Mouse (Mus musculus): ENCODE data around the gene Sprn. TPM values are rescaled to one million over a fixed set of nuclear protein-coding genes. Genes with fewer than 3 reads are reported as not detected.
A peak's percentile ranks its signal among the peaks of the same experiment; 100 is the strongest.

Gene Sprn
- polyA plus RNA-seq, 1 experiment from 2014 or later, result 0.01 TPM

GRCm38 (mm10) chr7:140125278-140126021, 29.2 kb downstream of the Sprn start:
- in situ Hi-C loops (cut with MboI; ENCODE audit: low pct_unique_long_range_greater_than_20kb), result no loop called here
- ChIA-PET CTCF (no interaction called here), POLR2A (interaction anchor here (0.6 to 1.9 kb wide), 5 partner anchors 9 to 670 kb away, joined by 3 to 16 read pairs (median 4); partner anchors contain the start of genes Echs1 and Paox)
- TF ChIP-seq CTCF (IDR thresholded peaks at IDR 0.05), result no peak
- ATAC-seq, result peak; percentile 94
- DNase-seq (ENCODE audit: low read depth, low spot score), result no peak
- no peaks in the 10 kb centered on the region for H3K27me3 ChIP-seq

GRCm38 (mm10) chr7:140124382-140124781, 30.3 kb downstream of the Sprn start:
- H3K27me3 ChIP-seq, result no peaks in the 10 kb centered on the region
- DNase-seq (ENCODE audit: low read depth, low spot score) (no peak), ATAC-seq (no peak)
- TF ChIP-seq CTCF (IDR thresholded peaks at IDR 0.05), result no peak
- CTCF ChIA-PET, result interaction anchor here (0.6 to 2.7 kb wide), 2 partner anchors 13 to 19 kb away, joined by 3 to 7 read pairs; partner anchors contain the start of gene Mtg1
- POLR2A ChIA-PET, result interaction anchor here (1.9 kb wide), 1 partner anchor 8 kb away, joined by 12 read pairs; the partner anchor contains the start of genes Echs1 and Paox
- in situ Hi-C loops (cut with MboI; ENCODE audit: low pct_unique_long_range_greater_than_20kb), result loop anchor here (25.0 kb wide), 1 partner anchor 1038 kb away; the partner anchor contains the start of gene Rnh1

- ChIA-PET CTCF (interaction anchor here (2.7 kb wide), 1 partner anchor 17 kb away, joined by 7 read pairs; no protein-coding TSS in a partner anchor), POLR2A (no interaction called here)
- TF ChIP-seq CTCF (IDR thresholded peaks at IDR 0.05), result no peak
- DNase-seq (ENCODE audit: low read depth, low spot score) (no peak), ATAC-seq (no peak)
- H3K27me3 ChIP-seq, result no peaks in the 10 kb centered on the region
- in situ Hi-C loops (cut with MboI; ENCODE audit: low pct_unique_long_range_greater_than_20kb), result loop anchor here (25.0 kb wide), 1 partner anchor 1040 kb away; the partner anchor contains the start of gene Rnh1
Measured at GRCm38 (mm10) chr7:140122765-140123164, 31.9 kb downstream of the Sprn start.

- ChIA-PET POLR2A (no interaction called here), CTCF (no interaction called here)
- no peaks in the 10 kb centered on the region for H3K27me3 ChIP-seq
- DNase-seq (ENCODE audit: low read depth, low spot score) (no peak), ATAC-seq (no peak)
- in situ Hi-C loops (cut with MboI; ENCODE audit: low pct_unique_long_range_greater_than_20kb), result loop anchor here (25.0 kb wide), 1 partner anchor 1041 kb away; the partner anchor contains the start of gene Rnh1
- TF ChIP-seq CTCF (IDR thresholded peaks at IDR 0.05), result no peak
Measured at GRCm38 (mm10) chr7:140121338-140121910, 33.3 kb downstream of the Sprn start.

- no peak for ATAC-seq
- POLR2A ChIA-PET, result no interaction called here
- no peak for TF ChIP-seq CTCF (IDR thresholded peaks at IDR 0.05)
- DNase-seq (ENCODE audit: low read depth, low spot score), result no peak
- CTCF ChIA-PET, result interaction anchor here (1.2 kb wide), 1 partner anchor 10 kb away, joined by 3 read pairs; no protein-coding TSS in a partner anchor
- in situ Hi-C loops (cut with MboI; ENCODE audit: low pct_unique_long_range_greater_than_20kb), result loop anchor here (25.0 kb wide), 1 partner anchor 1042 kb away; the partner anchor contains the start of gene Rnh1
- H3K27me3 ChIP-seq, result no peaks in the 10 kb centered on the region
Measured at GRCm38 (mm10) chr7:140120484-140120883, 34.2 kb downstream of the Sprn start.

GRCm38 (mm10) chr7:140116329-140117054, 38.2 kb downstream of the Sprn start, which contains the start of gene Echs1:
Gene Echs1 (minus strand): TSS chr7:140116476.
- no peaks in the 10 kb centered on the region for H3K27me3 ChIP-seq
- DNase-seq (ENCODE audit: low read depth, low spot score) (no peak), ATAC-seq (peak; percentile 93)
- ChIA-PET POLR2A (interaction anchor here (0.5 to 2.3 kb wide), 5 partner anchors 9 to 286 kb away, joined by 4 to 12 read pairs (median 8); partner anchors contain the start of gene Mtg1), CTCF (interaction anchor here (0.9 to 1.4 kb wide), 2 partner anchors 21 to 24 kb away, joined by 3 to 4 read pairs; partner anchors contain the start of gene Mtg1)
- no peak for TF ChIP-seq CTCF (IDR thresholded peaks at IDR 0.05)
- in situ Hi-C loops (cut with MboI; ENCODE audit: low pct_unique_long_range_greater_than_20kb), result loop anchor here (25.0 kb wide), 1 partner anchor 1046 kb away; the partner anchor contains the start of gene Rnh1

GRCm38 (mm10) chr7:140115583-140116328, 38.9 kb downstream of the Sprn start, which contains the start of gene Paox:
Gene Paox (plus strand): TSS chr7:140115799.
- ATAC-seq, result peak; percentile 41
- H3K27me3 ChIP-seq, result no peaks in the 10 kb centered on the region
- CTCF ChIA-PET, result interaction anchor here (0.9 to 1.4 kb wide), 3 partner anchors 22 to 27 kb away, joined by 3 to 4 read pairs (median 3); partner anchors contain the start of gene Mtg1
- TF ChIP-seq CTCF (IDR thresholded peaks at IDR 0.05), result no peak
- no peak for DNase-seq (ENCODE audit: low read depth, low spot score)
- in situ Hi-C loops (cut with MboI; ENCODE audit: low pct_unique_long_range_greater_than_20kb), result loop anchor here (25.0 kb wide), 1 partner anchor 1047 kb away; the partner anchor contains the start of gene Rnh1
- POLR2A ChIA-PET, result interaction anchor here (0.5 to 2.3 kb wide), 4 partner anchors 9 to 285 kb away, joined by 7 to 12 read pairs (median 8); partner anchors contain the start of gene Mtg1

- DNase-seq (ENCODE audit: low read depth, low spot score) (peak; percentile 70), ATAC-seq (peak; percentile 73)
- no peaks in the 10 kb centered on the region for H3K27me3 ChIP-seq
- TF ChIP-seq CTCF (IDR thresholded peaks at IDR 0.05), result no peak
- in situ Hi-C loops (cut with MboI; ENCODE audit: low pct_unique_long_range_greater_than_20kb), result loop anchor here (25.0 kb wide), 1 partner anchor 1050 kb away; the partner anchor contains the start of gene Rnh1
- CTCF ChIA-PET, result interaction anchor here (1.2 to 1.3 kb wide), 2 partner anchors 9 to 19 kb away, joined by 3 to 4 read pairs; partner anchors contain the start of gene Fuom
- POLR2A ChIA-PET, result interaction anchor here (0.6 to 1.0 kb wide), 2 partner anchors 17 to 25 kb away, joined by 3 read pairs; partner anchors contain the start of gene Mtg1
Measured at GRCm38 (mm10) chr7:140111943-140112342, 42.7 kb downstream of the Sprn start.

GRCm38 (mm10) chr7:140104009-140104408, 50.7 kb downstream of the Sprn start:
- ChIA-PET CTCF (no interaction called here), POLR2A (no interaction called here)
- TF ChIP-seq CTCF (IDR thresholded peaks at IDR 0.05), result no peak
- ATAC-seq, result no peak
- in situ Hi-C loops (cut with MboI; ENCODE audit: low pct_unique_long_range_greater_than_20kb), result loop anchor here (25.0 kb wide), 1 partner anchor 1058 kb away; the partner anchor contains the start of gene Rnh1
- DNase-seq (ENCODE audit: low read depth, low spot score), result no peak
- H3K27me3 ChIP-seq, result no peaks in the 10 kb centered on the region

All from Patski (cell line).